Mouse (Mus musculus) MEL (cell line): ENCODE data around the gene Actr10.

ENCODE experiments used
- POLR2A ChIP-seq, 2 experiments: IDR thresholded peaks; 2 replicates each; pipeline ENCODE4 v1.6.1; 2011 to 2012; ENCODE audit warnings: low read length in 2 of 2, mild to moderate bottlenecking in 2 of 2, control low read depth in 1 of 2, improper control_type of control experiment in 1 of 2, low read depth in 1 of 2, moderate library complexity in 1 of 2; ENCODE audit not compliant: control insufficient read depth in 1 of 2, insufficient read depth in 1 of 2, poor library complexity in 1 of 2
- ZNF384 ChIP-seq: IDR thresholded peaks from 2 replicates; pipeline ENCODE4 v1.6.1; 2012; ENCODE audit warnings: low read depth, mild to moderate bottlenecking, inconsistent platforms, low read length, improper control_type of control experiment

DNA sequence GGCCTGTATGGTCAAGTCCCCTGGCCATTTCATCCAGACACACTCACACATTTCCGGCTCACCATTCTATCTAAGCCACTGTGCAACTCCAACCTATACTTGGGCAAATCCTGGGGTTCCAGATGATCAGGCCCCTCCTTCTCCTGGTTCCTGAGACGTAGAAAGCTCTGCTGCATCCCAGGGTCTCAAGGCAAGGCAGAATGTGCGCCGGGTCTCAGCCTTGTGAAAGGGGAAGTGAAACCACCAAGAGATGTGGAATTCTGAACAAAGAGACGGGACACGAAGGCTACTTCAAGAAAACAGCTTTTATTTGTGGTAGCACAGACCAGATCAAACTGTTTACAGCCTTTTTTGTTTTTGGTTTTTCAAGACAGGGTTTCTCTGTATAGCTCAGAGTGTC lies 68.5 kb downstream of the Actr10 start:
- TF ChIP-seq POLR2A (IDR thresholded peaks at IDR 0.05; ENCODE audit: control insufficient read depth in 1 of 2, insufficient read depth in 1 of 2, low read depth in 1 of 2, low read length in 2 of 2, poor library complexity in 1 of 2) (no peak), ZNF384 (no peak)
